Mouse (Mus musculus) CH12.LX (cell line): ENCODE measurements at regions not wholly inside any gene's neighbourhood (a gene's known extent, or its start where the extent isn't known, plus 50 kb on each side); places are given as distances from the start of the nearest gene placed in this dataset.
A peak's percentile ranks its signal among the peaks of the same experiment; 100 is the strongest.

Source experiments
- DNase-seq: peaks from one replicate; pipeline ENCODE4 v3.0.0-alpha.2; 2013; ENCODE audit errors: extremely low read depth
- H3K27ac ChIP-seq: 2 replicates; pipeline ENCODE4 v1.5.1; 2012; ENCODE audit warnings: low read depth, mild to moderate bottlenecking, control low read depth, moderate library complexity; ENCODE audit not compliant: insufficient read depth
- H3K27me3 ChIP-seq: replicated peaks from 2 replicates; pipeline ENCODE3; 2012; ENCODE audit warnings: inconsistent platforms
- H3K36me3 ChIP-seq, 2 experiments: replicated peaks in 1 of 2; 2 replicates each; pipeline versions ENCODE3 to v1.6.1; 2012; ENCODE audit warnings: inconsistent platforms in 1 of 2, low read length in 1 of 2, mild to moderate bottlenecking in 1 of 2, mixed read lengths in 1 of 2, moderate library complexity in 1 of 2; ENCODE audit not compliant: control insufficient read depth in 1 of 2, insufficient read depth in 1 of 2
- H3K4me1 ChIP-seq, 2 experiments: 2 replicates each; pipeline ENCODE4 v1.6.1; 2012; ENCODE audit warnings: inconsistent platforms in 1 of 2, moderate library complexity in 1 of 2; ENCODE audit not compliant: insufficient read depth in 2 of 2, control insufficient read depth in 1 of 2
- H3K4me2 ChIP-seq: 2 replicates; pipeline ENCODE4 v1.6.1; 2012; ENCODE audit warnings: low read depth, mild to moderate bottlenecking, control low read depth; ENCODE audit not compliant: poor library complexity, insufficient read depth, severe bottlenecking
- H3K4me3 ChIP-seq, 3 experiments: fragments of 150-350 bp in 1 of 3; sonication (generic) in 1 of 3; replicated peaks in 1 of 3; 2 replicates each; pipeline versions ENCODE3 to v1.5.1; 2011 to 2012; ENCODE audit warnings: low read depth in 2 of 3, low read length in 2 of 3, mild to moderate bottlenecking in 2 of 3, moderate library complexity in 2 of 3, control low read depth in 1 of 3, improper control_type of control experiment in 1 of 3, inconsistent platforms in 1 of 3, mixed read lengths in 1 of 3; ENCODE audit not compliant: poor library complexity in 1 of 3
- H3K79me2 ChIP-seq: replicated peaks from 2 replicates; pipeline ENCODE4 v1.6.1; 2012; ENCODE audit warnings: mild to moderate bottlenecking, moderate library complexity; ENCODE audit not compliant: control insufficient read depth, poor library complexity, insufficient read depth, severe bottlenecking; ENCODE audit errors: extremely low read depth
- H3K9ac ChIP-seq: 2 replicates; pipeline ENCODE4 v1.6.1; 2012; ENCODE audit warnings: low read depth, mild to moderate bottlenecking, control low read depth, moderate library complexity; ENCODE audit not compliant: insufficient read depth
- H3K9me3 ChIP-seq: replicated peaks from 2 replicates; pipeline ENCODE3; 2012; ENCODE audit warnings: low read length, inconsistent platforms, mixed read lengths
- BHLHE40 ChIP-seq: IDR thresholded peaks from 2 replicates; pipeline ENCODE4 v1.6.1; 2011; ENCODE audit warnings: mild to moderate bottlenecking, low read depth, low read length, improper control_type of control experiment
- CHD2 ChIP-seq: IDR thresholded peaks from 2 replicates; pipeline ENCODE4 v1.6.1; 2011; ENCODE audit warnings: low read length, improper control_type of control experiment
- CTCF ChIP-seq, 2 experiments: IDR thresholded peaks in 1 of 2; conservative IDR thresholded peaks in 1 of 2; 2 replicates each; pipeline ENCODE4 v1.5.1; 2011 to 2012; ENCODE audit warnings: low read depth in 2 of 2, low read length in 2 of 2, improper control_type of control experiment in 1 of 2, inconsistent platforms in 1 of 2, mild to moderate bottlenecking in 1 of 2, moderate library complexity in 1 of 2
- E2F4 ChIP-seq: IDR thresholded peaks from 2 replicates; pipeline ENCODE4 v1.6.1; 2011; ENCODE audit warnings: low read depth, low read length, improper control_type of control experiment; ENCODE audit not compliant: insufficient replicate concordance
- GABPA ChIP-seq: IDR thresholded peaks from 2 replicates; pipeline ENCODE4 v1.6.1; 2012; ENCODE audit warnings: low read depth, low read length, improper control_type of control experiment, inconsistent platforms; ENCODE audit not compliant: insufficient replicate concordance
- JUN ChIP-seq: IDR thresholded peaks from 2 replicates; pipeline ENCODE4 v1.6.1; 2011; ENCODE audit warnings: low read depth, mild to moderate bottlenecking, low read length, improper control_type of control experiment, moderate library complexity; ENCODE audit not compliant: insufficient read depth
- MAFK ChIP-seq: IDR thresholded peaks from 2 replicates; pipeline ENCODE4 v1.6.1; 2011; ENCODE audit warnings: low read length, improper control_type of control experiment; ENCODE audit not compliant: insufficient replicate concordance
- MAX ChIP-seq: IDR thresholded peaks from 2 replicates; pipeline ENCODE4 v1.6.1; 2011; ENCODE audit warnings: low read length, improper control_type of control experiment
- MEF2A ChIP-seq: IDR thresholded peaks from 2 replicates; pipeline ENCODE4 v1.6.1; 2014; ENCODE audit warnings: low read depth, mild to moderate bottlenecking, inconsistent platforms, low read length, improper control_type of control experiment, borderline replicate concordance
- MXI1 ChIP-seq: IDR thresholded peaks from 2 replicates; pipeline ENCODE4 v1.6.1; 2011; ENCODE audit warnings: mild to moderate bottlenecking, low read depth, low read length, improper control_type of control experiment
- NELFE ChIP-seq: IDR thresholded peaks from 2 replicates; pipeline ENCODE4 v1.6.1; 2011; ENCODE audit warnings: low read depth, low read length, improper control_type of control experiment
- PAX5 ChIP-seq: IDR thresholded peaks from 2 replicates; pipeline ENCODE4 v1.6.1; 2012; ENCODE audit warnings: low read length, inconsistent platforms, mixed read lengths
- POLR2A ChIP-seq: IDR thresholded peaks from 2 replicates; pipeline ENCODE4 v1.6.1; 2011; ENCODE audit warnings: low read depth, mild to moderate bottlenecking, improper control_type of control experiment, low read length
- RCOR1 ChIP-seq: conservative IDR thresholded peaks from 2 replicates; pipeline ENCODE4 v1.6.1; 2012; ENCODE audit warnings: low read depth, mild to moderate bottlenecking, inconsistent platforms, low read length, improper control_type of control experiment
- TBP ChIP-seq: conservative IDR thresholded peaks from 2 replicates; pipeline ENCODE4 v1.6.1; 2011; ENCODE audit warnings: low read depth, low read length, improper control_type of control experiment
- UBTF ChIP-seq: IDR thresholded peaks from 2 replicates; pipeline ENCODE4 v1.6.1; 2012; ENCODE audit warnings: low read depth, mild to moderate bottlenecking, inconsistent platforms, low read length, improper control_type of control experiment, moderate library complexity
- USF1 ChIP-seq: IDR thresholded peaks from 2 replicates; pipeline ENCODE4 v1.6.1; 2014; ENCODE audit warnings: low read depth, mild to moderate bottlenecking, inconsistent platforms, low read length, improper control_type of control experiment
- USF2 ChIP-seq: conservative IDR thresholded peaks from 2 replicates; pipeline ENCODE4 v1.6.1; 2011; ENCODE audit warnings: low read depth, low read length, improper control_type of control experiment
- ZC3H11A ChIP-seq: IDR thresholded peaks from 2 replicates; pipeline ENCODE4 v1.6.1; 2012; ENCODE audit warnings: low read depth, mild to moderate bottlenecking, inconsistent platforms, low read length, improper control_type of control experiment
- dilution Hi-C: fragments of 300-500 bp; cut with MboI; formaldehyde crosslinking; loops from 2 replicates; pipeline ENCODE4 v1.14.3; 2020; ENCODE audit warnings: low sequenced_read_pairs; ENCODE audit not compliant: extremely low pct_unique_long_range_greater_than_20kb, extremely low pct_ligation_motif_present
- in situ Hi-C: fragments of 300-500 bp; cut with MboI; formaldehyde crosslinking; loops from 3 replicates; pipeline ENCODE4 v1.14.3; 2019; ENCODE audit warnings: low sequenced_read_pairs, low pct_ligation_motif_present, low pct_unique_long_range_greater_than_20kb, mixed read lengths

DNA sequence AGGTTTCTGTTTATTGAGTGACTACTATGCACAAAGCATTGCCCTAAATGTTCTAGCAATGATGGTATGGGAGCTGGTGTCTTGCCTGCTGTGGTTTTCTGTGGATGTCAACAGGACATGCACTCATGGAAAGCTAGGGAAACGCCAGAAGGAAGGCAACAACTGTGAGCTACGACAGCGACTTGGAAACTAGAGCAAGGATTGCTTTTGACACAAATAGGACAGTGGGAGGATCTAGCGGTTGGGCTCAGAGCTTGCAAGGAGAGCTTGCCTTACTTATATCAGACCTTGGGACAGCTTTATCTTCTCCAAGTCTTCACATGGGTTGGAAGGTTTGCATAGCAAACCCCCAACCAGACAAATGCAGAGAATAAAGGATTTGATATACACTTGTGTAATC lies 66.6 kb upstream of the Eef1e1 start:
- Histone ChIP-seq H3K9me3 (no peaks in the 10 kb centered on the region), H3K27ac (no peak overlapping the region), H3K79me2 (no peaks in the 10 kb centered on the region), H3K9ac (no peak overlapping the region), H3K27me3 (no peaks in the 10 kb centered on the region), H3K4me3 (no peak overlapping the region), H3K36me3 (no peaks in the 10 kb centered on the region), H3K4me1 (no peaks in the 10 kb centered on the region), H3K4me2 (no peak overlapping the region)
- no peak for TF ChIP-seq MEF2A
- TF ChIP-seq MXI1: no peak
- TF ChIP-seq NELFE: no peak
- TF ChIP-seq MAX: no peak
- TF ChIP-seq E2F4: no peak
- TF ChIP-seq USF1: no peak
- in situ Hi-C loops (no loop called here), dilution Hi-C loops (no loop called here)
- no peak for DNase-seq

DNA sequence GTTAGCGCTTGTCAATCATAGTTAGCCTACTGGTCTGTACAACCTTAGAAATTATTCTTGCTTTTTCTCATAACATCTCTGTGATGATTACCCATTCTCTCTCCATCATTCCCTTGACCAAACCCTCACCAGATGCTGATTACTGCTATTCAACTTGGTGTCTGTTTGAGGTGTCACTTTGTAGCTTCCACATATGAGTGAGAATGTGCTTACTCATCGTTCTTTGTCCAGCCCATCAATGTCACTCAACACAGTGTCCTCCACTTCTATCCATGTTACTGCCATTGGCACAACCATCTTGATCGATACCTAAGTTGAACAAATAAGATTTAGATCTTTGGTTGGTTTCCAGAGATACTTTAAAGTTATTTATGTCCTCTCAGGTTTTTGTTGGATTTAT lies 62.3 kb upstream of the Eef1e1 start:
- H3K36me3 ChIP-seq: no peaks in the 10 kb centered on the region
- no peaks in the 10 kb centered on the region for H3K27me3 ChIP-seq
- no peaks in the 10 kb centered on the region for H3K4me1 ChIP-seq
- no peak for DNase-seq
- H3K9me3 ChIP-seq: no peaks in the 10 kb centered on the region
- no peak overlapping the region for H3K9ac ChIP-seq
- in situ Hi-C loops: no loop called here
- H3K4me3 ChIP-seq: no peak overlapping the region
- TF ChIP-seq MAFK: peak; percentile 61; the same call in 1 of the 2 replicates
- no peak for TF ChIP-seq POLR2A
- no peak for TF ChIP-seq JUN
- H3K4me2 ChIP-seq: no peak overlapping the region
- no peak overlapping the region for H3K27ac ChIP-seq
- dilution Hi-C loops: no loop called here
- no peaks in the 10 kb centered on the region for H3K79me2 ChIP-seq

DNA sequence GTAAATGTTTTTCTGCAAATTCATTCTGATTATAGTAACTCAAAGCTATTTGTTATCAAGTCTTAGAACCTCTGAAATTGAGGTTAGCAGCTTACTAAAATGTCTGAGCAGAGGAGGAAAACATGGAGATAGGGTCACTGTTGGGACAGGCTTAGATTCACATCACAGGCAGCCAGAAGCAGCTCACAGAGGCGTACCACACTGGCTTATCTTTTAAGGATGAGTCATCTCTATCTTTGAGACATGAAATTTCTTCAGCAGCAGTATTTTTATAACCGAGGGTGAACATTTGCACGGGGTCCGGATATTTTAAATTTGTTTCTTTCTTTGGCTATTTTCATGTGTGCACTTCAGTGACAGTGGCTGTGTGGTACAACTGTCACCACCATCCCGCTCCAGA lies 56.0 kb upstream of the Eef1e1 start:
- no peaks in the 10 kb centered on the region for H3K4me1 ChIP-seq
- H3K9me3 ChIP-seq: no peaks in the 10 kb centered on the region

More for the DNA sequence above, 56.0 kb upstream of the Eef1e1 start:
- no peak overlapping the region for H3K4me2 ChIP-seq
- no peak overlapping the region for H3K27ac ChIP-seq
- dilution Hi-C loops (no loop called here), in situ Hi-C loops (no loop called here)
- no peak overlapping the region for H3K4me3 ChIP-seq
- H3K36me3 ChIP-seq: no peaks in the 10 kb centered on the region
- no peak overlapping the region for H3K9ac ChIP-seq
- TF ChIP-seq PAX5: no peak
- TF ChIP-seq GABPA: no peak
- no peak for TF ChIP-seq CTCF (conservative IDR thresholded peaks at IDR 0.05 in 1 of 2, IDR thresholded peaks at IDR 0.05 in 1 of 2; ENCODE audit: low read depth in 2 of 2, low read length in 2 of 2)
- no peak for TF ChIP-seq ZC3H11A
- no peak for TF ChIP-seq BHLHE40
- no peak for TF ChIP-seq USF2
- TF ChIP-seq TBP: no peak
- no peak for TF ChIP-seq UBTF
- TF ChIP-seq E2F4: no peak
- no peak for TF ChIP-seq CHD2
- TF ChIP-seq RCOR1: no peak
- H3K27me3 ChIP-seq: no peaks in the 10 kb centered on the region
- no peak for DNase-seq
- H3K79me2 ChIP-seq: no peaks in the 10 kb centered on the region
